Mouse (Mus musculus) stomach, postnatal 0 days (tissue): ENCODE results near the gene Zbtb16. TPM values are rescaled to one million over a fixed set of nuclear protein-coding genes. Genes with fewer than 3 reads are reported as not detected.
A peak's percentile ranks its signal among the peaks of the same experiment; 100 is the strongest.

Experiments used
- ATAC-seq: fragments of 200-750 bp; cut with Nextera tagmentation; 2 replicates; pipeline ENCODE4 v1.8.0; 2017; ENCODE audit not compliant: low FRiP score, low TSS enrichment
- DNase-seq: peaks from one replicate; pipeline ENCODE4 v3.0.0-alpha.2; 2016; ENCODE audit warnings: low spot score
- H3K27ac ChIP-seq: fragments of 300-500 bp; sonication (generic); replicated peaks from 2 replicates; pipeline ENCODE4 v1.5.1; 2014; ENCODE audit warnings: mild to moderate bottlenecking, control low read depth
- H3K27me3 ChIP-seq: fragments of 300-500 bp; sonication (generic); 2 replicates; pipeline ENCODE4 v1.6.1; 2014; ENCODE audit warnings: low read length; ENCODE audit not compliant: control insufficient read depth, insufficient read depth
- H3K36me3 ChIP-seq: fragments of 300-500 bp; sonication (generic); 2 replicates; pipeline ENCODE4 v1.6.1; 2014; ENCODE audit warnings: low read length, mixed read lengths; ENCODE audit not compliant: control insufficient read depth, insufficient read depth
- H3K4me1 ChIP-seq: fragments of 300-500 bp; sonication (generic); replicated peaks from 2 replicates; pipeline ENCODE4 v1.6.1; 2014; ENCODE audit warnings: antibody characterized with exemption; ENCODE audit not compliant: control insufficient read depth, insufficient read depth
- H3K4me2 ChIP-seq: fragments of 300-500 bp; sonication (generic); replicated peaks from 2 replicates; pipeline ENCODE4 v1.6.1; 2014; ENCODE audit warnings: low read depth, mild to moderate bottlenecking, control low read depth, moderate library complexity
- H3K4me3 ChIP-seq: fragments of 300-500 bp; sonication (generic); 2 replicates; pipeline ENCODE4 v1.5.1; 2014; ENCODE audit warnings: low read depth, low read length, control low read depth
- H3K9ac ChIP-seq: fragments of 300-500 bp; sonication (generic); 2 replicates; pipeline ENCODE4 v1.6.1; 2014; ENCODE audit warnings: mild to moderate bottlenecking, low read length, control low read depth, mixed read lengths
- H3K9me3 ChIP-seq: fragments of 300-500 bp; sonication (generic); 2 replicates; pipeline ENCODE4 v1.6.1; 2016; ENCODE audit warnings: low read length; ENCODE audit not compliant: control insufficient read depth
- CTCF ChIP-seq: IDR thresholded peaks from 2 replicates; pipeline ENCODE4 v1.5.1; 2016; ENCODE audit warnings: antibody characterized with exemption, low read depth, mild to moderate bottlenecking, moderate library complexity
- EP300 ChIP-seq: optimal IDR thresholded peaks from 2 replicates; pipeline ENCODE3; 2016; ENCODE audit warnings: antibody characterized with exemption
- WGBS: fragments of 180-500 bp; shearing (Covaris S2); extraction: QIAGEN DNeasy Blood & Tissue Kit; methylation state at CpG from one replicate; pipeline ENCODE4 v1.1.7; 2014; 5-methylcytosine and 5-hydroxymethylcytosine counted together
- polyA plus RNA-seq: library from polyadenylated mRNA; unstranded; fragments of >200 nt; fragmentation: Nextera tagmentation; extraction: Ambion mirVana; gene quantifications from 2 replicates; pipeline ENCODE4 v1.2.1, GENCODE M21; 2015

Zbtb16 gene
- polyA plus RNA-seq, 1 experiment from 2014 or later, result 1.7 TPM

DNA sequence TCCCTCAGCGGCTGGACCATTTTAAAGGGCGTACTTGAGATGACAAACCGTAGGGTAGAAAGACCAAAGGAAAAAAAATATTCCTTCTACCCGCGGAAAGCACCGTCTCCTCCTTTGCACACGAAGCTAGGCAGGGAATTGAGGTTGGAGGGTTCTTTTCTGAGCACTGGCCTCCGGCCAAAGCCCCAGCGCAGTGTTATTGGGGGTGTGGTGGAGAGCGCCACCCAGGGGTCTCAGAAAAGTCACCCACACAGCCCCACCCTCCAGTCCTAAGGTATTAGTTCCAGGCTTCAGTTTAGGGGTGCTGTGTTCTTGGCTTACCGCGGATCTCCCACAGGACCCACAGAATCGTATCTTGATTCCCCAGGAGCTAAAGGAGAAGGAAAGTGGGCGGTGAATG lies 1.2 kb upstream of the Zbtb16 start:
- no peaks in the 10 kb centered on the region for H3K4me1 ChIP-seq
- H3K27me3 ChIP-seq, result peaks cover 5% of the 10 kb centered on the region; the same call in 1 of the 2 replicates
- no peak overlapping the region; the same call in 1 of the 2 replicates for H3K9ac ChIP-seq
- ATAC-seq (no peak), DNase-seq (peak; percentile 35)
- 16% methylated on average over 14 of the region's 14 CpGs for WGBS
- H3K27ac ChIP-seq, result peak overlapping the region; percentile 9; the same call in 1 of the 2 replicates
- peak overlapping the region; percentile 82 for H3K4me2 ChIP-seq
- H3K4me3 ChIP-seq, result peak overlapping the region; percentile 77; the same call in 1 of the 2 replicates
- no peaks in the 10 kb centered on the region for H3K9me3 ChIP-seq
- TF ChIP-seq EP300, result no peak
- peak; percentile 56 for TF ChIP-seq CTCF
- 0 out of 2 replicates have a peak, but pooled peaks cover 2% of the 10 kb centered on the region for H3K36me3 ChIP-seq

DNA sequence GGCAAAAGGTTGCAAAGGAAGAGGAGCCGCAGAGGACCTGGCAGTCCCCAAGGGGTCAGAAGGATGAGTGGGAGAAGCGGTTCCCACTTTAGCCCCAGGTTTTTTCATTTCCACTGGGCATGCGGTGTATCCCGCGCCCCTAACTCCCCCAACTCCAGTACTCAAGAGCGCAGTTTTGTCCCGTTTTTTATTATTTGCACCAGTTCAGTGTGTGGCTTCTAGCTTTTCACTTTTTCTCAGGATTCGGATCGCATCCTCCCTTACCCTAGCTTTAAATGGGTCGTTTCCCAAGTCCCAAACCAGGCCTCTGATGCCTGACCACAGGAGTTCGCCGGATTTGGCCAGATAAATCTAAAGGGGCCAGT lies 526 bp upstream of the Zbtb16 start:
- DNase-seq (no peak), ATAC-seq (no peak)
- peak overlapping the region; percentile 77 for H3K4me3 ChIP-seq
- TF ChIP-seq CTCF, result no peak
- no peak for TF ChIP-seq EP300
- H3K4me1 ChIP-seq, result no peaks in the 10 kb centered on the region
- WGBS, result 7% methylated on average over 12 of the region's 12 CpGs
- H3K4me2 ChIP-seq, result peak overlapping the region; percentile 82
- peak overlapping the region; percentile 49 for H3K9ac ChIP-seq
- H3K9me3 ChIP-seq, result no peaks in the 10 kb centered on the region
- peaks cover 5% of the 10 kb centered on the region; the same call in 1 of the 2 replicates for H3K27me3 ChIP-seq
- peaks cover 5% of the 10 kb centered on the region; the same call in 1 of the 2 replicates for H3K36me3 ChIP-seq
- peak overlapping the region; percentile 9 for H3K27ac ChIP-seq

- H3K27me3 ChIP-seq, result peaks cover 5% of the 10 kb centered on the region; the same call in 1 of the 2 replicates
- TF ChIP-seq EP300 (no peak), CTCF (no peak)
Observed at GRCm38 (mm10) chr9:48834541-48835411, 1.2 kb downstream of the Zbtb16 start.

DNA sequence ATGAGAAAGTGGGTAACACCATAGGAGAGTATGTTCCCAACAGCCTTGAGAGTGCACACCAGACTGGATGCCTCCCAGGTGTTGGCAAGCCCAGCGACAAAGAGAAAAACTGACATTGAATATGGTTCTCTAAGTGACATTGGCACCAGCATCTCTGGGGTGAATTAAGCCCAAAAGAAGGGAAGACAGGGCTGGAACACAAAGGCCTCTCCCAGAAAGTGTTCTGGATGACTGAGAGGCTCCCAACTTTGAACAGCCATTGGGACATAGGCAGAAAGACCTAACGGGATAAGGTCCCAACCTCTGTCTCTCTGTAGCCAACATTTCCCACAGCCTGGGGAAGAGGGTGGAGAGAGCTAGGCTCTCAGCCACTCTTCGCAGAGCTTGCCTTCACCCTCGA lies 2.0 kb downstream of the Zbtb16 start:
- peak overlapping the region; percentile 82 for H3K4me2 ChIP-seq
- DNase-seq, result no peak
- no peak overlapping the region for H3K27ac ChIP-seq
- peak overlapping the region; percentile 86 for H3K9ac ChIP-seq
- TF ChIP-seq EP300, result no peak
- TF ChIP-seq CTCF, result no peak
- peaks cover 5% of the 10 kb centered on the region; the same call in 1 of the 2 replicates for H3K27me3 ChIP-seq
- H3K4me1 ChIP-seq, result no peaks in the 10 kb centered on the region
- H3K4me3 ChIP-seq, result peak overlapping the region; percentile 77
- no peak for ATAC-seq
- 42% methylated on average over 4 of the region's 4 CpGs for WGBS
- H3K36me3 ChIP-seq, result peaks cover 6% of the 10 kb centered on the region; the same call in 1 of the 2 replicates
- no peaks in the 10 kb centered on the region for H3K9me3 ChIP-seq

More at GRCm38 (mm10) chr9:48834541-48835411, 1.2 kb downstream of the Zbtb16 start:
- 2% methylated on average over 65 of the region's 65 CpGs for WGBS
- peak; percentile 57 for DNase-seq
- peak overlapping the region; percentile 82 for H3K4me2 ChIP-seq
- peak overlapping the region; percentile 89 for H3K27ac ChIP-seq
- peaks cover 6% of the 10 kb centered on the region; the same call in 1 of the 2 replicates for H3K36me3 ChIP-seq
- peak overlapping the region; percentile 86 for H3K9ac ChIP-seq
- H3K4me1 ChIP-seq, result no peaks in the 10 kb centered on the region
- no peaks in the 10 kb centered on the region for H3K9me3 ChIP-seq
- ATAC-seq, result no peak
- peak overlapping the region; percentile 77 for H3K4me3 ChIP-seq

DNA sequence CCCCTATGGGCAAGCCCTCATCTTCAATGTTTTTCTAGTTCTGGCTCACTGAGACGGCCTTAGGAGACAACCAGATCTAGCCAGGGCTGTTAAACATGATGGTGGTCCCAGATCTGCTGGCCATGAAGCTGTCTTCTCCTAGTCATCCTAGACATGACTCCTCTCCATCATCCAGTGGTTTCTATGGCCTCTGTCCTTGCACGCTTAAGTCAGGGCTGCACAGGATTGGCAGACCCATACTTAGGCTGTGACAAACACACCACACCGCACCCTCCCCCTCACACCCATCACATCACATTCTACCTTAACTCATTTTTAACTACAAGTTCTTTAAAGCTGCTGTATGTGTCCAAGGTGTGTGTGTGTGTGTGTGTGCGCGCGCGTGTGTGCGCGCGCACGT lies 2.5 kb downstream of the Zbtb16 start:
- Histone ChIP-seq H3K4me3 (peak overlapping the region; percentile 77; the same call in 1 of the 2 replicates), H3K36me3 (peaks cover 6% of the 10 kb centered on the region; the same call in 1 of the 2 replicates), H3K9ac (no peak overlapping the region), H3K9me3 (no peaks in the 10 kb centered on the region), H3K27ac (no peak overlapping the region), H3K4me2 (peak overlapping the region; percentile 82; the same call in 1 of the 2 replicates), H3K27me3 (peaks cover 5% of the 10 kb centered on the region; the same call in 1 of the 2 replicates), H3K4me1 (no peaks in the 10 kb centered on the region)
- TF ChIP-seq EP300, result no peak
- no peak for DNase-seq
- 96% methylated on average over 11 of the region's 11 CpGs for WGBS
- ATAC-seq, result no peak
